Mouse (Mus musculus) forebrain, embryonic 16.5 days (tissue): ENCODE data around the gene Gm28035. TPM values are rescaled to one million over a fixed set of nuclear protein-coding genes. Genes with fewer than 3 reads are reported as not detected.

Experiments
- polyA plus RNA-seq: library from polyadenylated mRNA; unstranded; fragments of >200 nt; fragmentation: Nextera tagmentation; extraction: Ambion mirVana; gene quantifications from 2 replicates; pipeline ENCODE4 v1.2.1, GENCODE M21; 2015

Gene Gm28035
- polyA plus RNA-seq, 1 experiment from 2014 or later: 0.58 TPM

Other genes starting within 250 kb of the Gm28035 start
- 70.2 and 83.3 TPM in 2 replicates for gene Wdr34, start 191.7 kb upstream of the Gm28035 start, polyA plus RNA-seq
- gene Set, start 183.2 kb upstream of the Gm28035 start, polyA plus RNA-seq: 407 and 435 TPM in 2 replicates
- 2.6 and 3.4 TPM in 2 replicates for gene Pkn3, start 162.9 kb upstream of the Gm28035 start, polyA plus RNA-seq
- gene Zdhhc12, start 146.9 kb upstream of the Gm28035 start, polyA plus RNA-seq: 17.8 and 19.0 TPM in 2 replicates
- 10.9 and 16.5 TPM in 2 replicates for gene Zer1, start 116.0 kb upstream of the Gm28035 start, polyA plus RNA-seq
- 10.5 and 12.7 TPM in 2 replicates for gene Tbc1d13, start 106.8 kb upstream of the Gm28035 start, polyA plus RNA-seq
- gene Endog, start 69.1 kb upstream of the Gm28035 start, polyA plus RNA-seq: 10.7 and 13.3 TPM in 2 replicates
- gene Spout1, start 62.1 kb upstream of the Gm28035 start, polyA plus RNA-seq: 63.8 and 65.9 TPM in 2 replicates
- gene Kyat1, start 34.7 kb upstream of the Gm28035 start, polyA plus RNA-seq: 15.4 and 16.3 TPM in 2 replicates
- 58.9 and 59.7 TPM in 2 replicates for gene Lrrc8a, start 2.9 kb upstream of the Gm28035 start, polyA plus RNA-seq
- 9.4 and 9.5 TPM in 2 replicates for gene Phyhd1, start 25.6 kb downstream of the Gm28035 start, polyA plus RNA-seq
- not detected in 2 replicates for gene Gm28038, start 40.5 kb downstream of the Gm28035 start, polyA plus RNA-seq
- gene Dolk, start 45.8 kb downstream of the Gm28035 start, polyA plus RNA-seq: 30.2 and 35.9 TPM in 2 replicates
- 25.3 and 26.2 TPM in 2 replicates for gene Nup188, start 45.8 kb downstream of the Gm28035 start, polyA plus RNA-seq
- 159 and 203 TPM in 2 replicates for gene Sh3glb2, start 118.8 kb downstream of the Gm28035 start, polyA plus RNA-seq
- 29.7 and 35.6 TPM in 2 replicates for gene Miga2, start 123.7 kb downstream of the Gm28035 start, polyA plus RNA-seq
- 59.3 and 66.5 TPM in 2 replicates for gene Dolpp1, start 151.7 kb downstream of the Gm28035 start, polyA plus RNA-seq
- 21.3 and 21.4 TPM in 2 replicates for gene Crat, start 175.2 kb downstream of the Gm28035 start, polyA plus RNA-seq
- 146 and 163 TPM in 2 replicates for gene Ptpa, start 175.5 kb downstream of the Gm28035 start, polyA plus RNA-seq
- 1.5 and 1.8 TPM in 2 replicates for gene Ier5l, start 233.7 kb downstream of the Gm28035 start, polyA plus RNA-seq